Mouse (Mus musculus) heart, adult 18-20 months (tissue): ENCODE measurements around the gene Pou2f1. TPM values are rescaled to one million over a fixed set of nuclear protein-coding genes. Genes with fewer than 3 reads are reported as not detected.
"Not testable (repeated sequence)": the region's sequence is repeated elsewhere in the genome, so short reads cannot be mapped to it uniquely, and the experiment has no call there.

Source experiments
- DNase-seq, 2 experiments: peaks; one replicate each; pipeline ENCODE4 v3.0.0; 2021 to 2022; ENCODE audit warnings: mixed read lengths in 1 of 2
- total RNA-seq, 2 experiments: library from RNA; stranded (reverse); gene quantifications; 2 replicates each; pipeline ENCODE4 v1.2.3; 2021

The Pou2f1 gene
- total RNA-seq, 2 experiments from 2014 or later: 6.0 to 11.4 TPM

DNA sequence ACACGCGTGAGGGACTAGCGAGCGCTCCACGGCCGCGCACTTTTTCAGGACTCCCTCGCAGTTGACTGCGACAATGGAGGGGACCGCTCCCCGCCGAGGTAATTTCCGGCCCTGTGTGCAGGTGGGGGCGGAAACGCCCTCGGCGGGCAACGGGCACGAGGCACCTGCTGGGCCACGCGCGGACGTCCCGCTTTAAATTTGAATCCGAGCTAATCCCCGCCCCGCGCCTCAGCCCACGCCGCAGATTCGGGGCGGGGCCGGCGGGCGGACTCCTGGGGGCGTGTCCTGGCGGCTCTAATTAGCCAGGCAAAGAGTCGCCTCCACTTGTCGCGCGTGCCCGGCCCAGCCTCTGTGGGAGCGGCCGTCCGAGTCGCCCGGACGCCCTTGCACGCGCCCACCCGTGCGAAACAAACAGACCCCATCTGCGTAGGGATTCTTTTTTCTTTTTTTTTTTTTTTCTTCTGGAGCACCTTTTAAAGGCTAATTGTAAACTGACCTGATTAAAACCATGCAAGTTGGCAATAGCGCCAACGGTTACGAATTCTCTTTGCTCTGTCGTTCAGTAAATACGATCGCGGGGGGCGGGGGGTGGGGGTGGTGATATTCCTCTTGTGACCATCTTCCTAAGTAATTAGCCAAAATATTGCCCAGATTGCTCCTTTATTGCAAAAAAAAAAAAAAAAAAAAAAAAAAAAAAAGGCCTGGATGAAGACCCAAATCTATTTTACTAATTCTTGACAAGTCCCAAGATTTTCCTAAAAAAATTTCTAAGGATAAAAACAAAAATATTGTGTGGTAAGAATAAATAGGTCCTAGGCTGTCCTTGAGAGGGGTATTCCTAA is 924 bp upstream of the Pou2f1 start:
- DNase-seq: peak; percentile 96

DNA sequence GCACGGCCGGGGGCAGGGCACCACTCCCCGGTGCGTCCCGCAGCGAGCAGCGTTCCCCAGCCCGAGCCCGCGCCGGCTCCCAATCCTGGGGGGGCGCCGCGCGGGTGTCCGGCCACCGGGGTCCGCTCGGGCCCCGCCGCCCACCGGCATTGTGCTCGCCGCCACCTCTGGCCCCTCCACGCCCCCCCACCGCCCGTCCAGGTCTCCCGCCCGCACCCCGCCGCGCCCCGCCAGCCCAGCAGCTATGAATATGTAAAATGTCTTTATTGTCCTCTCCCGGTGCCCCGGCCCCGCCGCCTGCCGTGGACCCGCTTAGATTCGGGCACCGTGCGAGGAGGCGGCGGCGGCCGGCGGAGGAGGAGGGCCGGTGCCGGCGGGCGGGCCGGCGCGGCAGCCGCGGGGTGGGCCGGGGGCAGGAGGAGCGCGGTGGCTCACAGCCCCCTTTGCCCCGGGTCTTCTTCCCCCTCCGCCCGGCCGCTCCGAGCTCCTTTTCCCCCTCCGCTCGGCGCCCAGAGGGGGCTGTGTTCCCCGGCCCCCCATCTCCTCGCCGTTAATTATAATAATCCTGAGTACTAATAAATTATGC is 481 bp downstream of the Pou2f1 start:
- DNase-seq: no peak

DNA sequence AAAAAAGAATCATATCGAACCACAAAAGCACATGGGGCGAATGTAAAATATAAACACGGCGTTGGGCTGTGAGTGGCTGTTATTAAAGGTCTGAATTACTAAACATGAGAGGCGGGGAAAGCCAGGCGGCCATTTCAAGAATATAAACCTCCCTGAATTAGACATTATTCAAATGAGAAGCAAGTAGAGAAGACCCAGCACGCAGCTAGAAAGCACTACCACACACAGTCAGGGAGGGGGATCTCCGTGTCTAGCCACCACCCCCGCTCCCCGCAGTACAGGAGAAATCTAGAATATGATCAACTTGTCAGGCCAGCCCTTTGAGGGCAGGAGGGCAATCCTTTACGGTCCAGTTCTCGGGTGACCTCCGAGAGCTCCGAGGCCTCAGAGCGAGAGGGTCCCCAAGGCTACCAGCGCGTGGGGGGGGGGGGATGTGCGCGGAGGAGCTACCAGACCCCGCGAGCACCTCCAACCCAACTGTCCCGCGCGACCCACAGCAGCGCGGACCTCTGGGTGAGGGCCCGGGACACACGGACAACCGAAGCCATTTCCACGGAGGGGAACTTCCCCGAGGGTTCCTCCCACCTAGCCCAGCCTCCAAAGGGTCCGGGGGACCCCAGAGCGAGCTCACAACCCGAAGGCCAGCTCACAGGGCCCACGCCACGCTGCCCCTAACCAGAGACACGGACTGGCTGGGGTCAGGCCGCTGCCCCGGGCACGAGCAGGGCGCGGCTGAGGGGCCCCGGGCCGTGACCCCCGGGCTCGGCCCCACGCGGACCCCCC is 1.2 kb downstream of the Pou2f1 start:
- peak; percentile 69 to 77 for DNase-seq

DNA sequence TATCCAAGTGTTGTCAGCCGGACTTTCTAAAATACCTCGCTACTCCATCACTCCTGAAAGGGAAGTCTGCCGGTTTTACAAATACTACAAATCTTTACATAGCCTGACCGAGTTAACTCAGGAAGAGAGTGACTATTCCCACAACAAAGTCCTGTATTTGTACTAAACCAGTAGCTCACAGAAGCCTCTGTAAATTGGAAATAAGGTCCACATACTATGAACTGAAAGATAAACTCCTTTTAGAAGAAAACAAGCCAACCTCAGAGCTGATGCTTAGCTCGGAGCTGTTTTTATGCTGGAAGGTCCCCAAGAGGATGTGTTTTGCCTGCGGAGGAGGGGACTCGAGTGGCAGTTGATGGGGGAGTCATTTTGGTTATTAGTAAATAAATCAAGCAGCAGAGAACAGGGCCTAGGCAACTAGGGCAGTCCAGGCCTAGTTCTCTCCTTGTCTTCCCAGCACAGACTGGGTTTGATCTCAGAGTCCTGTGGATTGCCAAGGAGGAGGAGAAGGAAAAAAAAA is 1.8 kb downstream of the Pou2f1 start:
- peak in 1 of 2 experiments; percentile 72 for DNase-seq

DNA sequence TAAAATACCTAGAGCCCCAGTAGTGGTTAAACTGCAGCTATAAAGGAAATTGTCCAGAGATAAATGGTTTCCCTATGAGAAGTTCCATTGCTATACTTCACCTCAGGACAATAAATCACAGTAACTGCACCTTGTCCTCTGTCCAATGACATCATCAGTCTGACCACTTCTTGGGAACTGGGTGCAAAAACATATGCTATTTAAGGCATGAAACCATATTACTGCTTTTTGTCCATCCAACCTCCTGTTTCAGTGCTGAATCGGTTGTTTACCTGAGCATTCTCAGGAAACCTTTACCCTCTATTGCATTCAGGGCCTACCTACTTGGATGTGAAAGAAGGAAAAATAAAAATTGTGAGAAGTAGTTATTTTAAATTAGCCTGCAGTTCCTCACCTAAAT is 2.8 kb downstream of the Pou2f1 start:
- DNase-seq: no peak

DNA sequence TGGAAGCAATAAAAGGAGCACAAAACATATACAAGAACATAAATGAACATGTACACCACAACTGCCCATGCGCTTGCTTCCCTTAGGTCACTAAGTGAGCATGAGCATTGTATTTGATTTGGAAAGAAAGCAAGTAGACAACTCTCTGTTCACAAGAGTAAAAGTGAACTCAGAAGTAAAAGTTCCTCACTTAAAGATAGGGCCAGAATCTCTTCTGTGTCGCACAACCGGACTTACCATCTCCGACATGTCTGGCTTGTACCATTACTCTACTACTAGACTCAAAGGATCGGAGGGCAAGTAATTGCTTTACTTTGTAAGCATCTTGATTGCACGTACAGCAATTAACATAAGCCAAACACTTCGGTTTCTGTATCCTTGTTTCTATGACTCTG is 6.8 kb downstream of the Pou2f1 start:
- no peak for DNase-seq

DNA sequence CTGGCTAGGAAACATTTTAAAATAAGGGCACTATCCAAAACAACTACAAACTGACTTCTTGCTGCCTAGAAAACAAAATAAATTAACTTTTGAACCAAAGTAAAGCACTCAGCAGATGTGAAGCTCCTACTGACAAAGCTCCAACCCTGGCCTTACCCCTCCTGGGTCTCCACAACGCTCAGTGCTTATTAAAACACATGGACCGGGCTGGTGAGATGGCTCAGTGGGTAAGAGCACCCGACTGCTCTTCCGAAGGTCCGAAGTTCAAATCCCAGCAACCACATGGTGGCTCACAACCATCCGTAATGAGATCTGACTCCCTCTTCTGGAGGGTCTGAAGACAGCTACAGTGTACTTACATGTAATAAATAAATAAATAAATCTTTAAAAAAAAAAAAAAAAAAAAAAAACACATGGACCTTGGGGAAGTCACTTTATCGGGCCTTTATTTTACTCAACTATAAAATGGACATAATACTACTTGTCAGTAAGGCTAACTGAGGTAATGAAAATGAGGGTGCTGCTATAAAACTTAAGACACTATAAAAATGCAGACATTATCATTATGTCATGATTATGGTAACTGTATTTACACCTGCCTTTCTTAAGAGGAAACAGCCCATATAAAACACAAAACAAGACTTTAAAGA is 7.3 kb downstream of the Pou2f1 start:
- not testable (repeated sequence) for DNase-seq

DNA sequence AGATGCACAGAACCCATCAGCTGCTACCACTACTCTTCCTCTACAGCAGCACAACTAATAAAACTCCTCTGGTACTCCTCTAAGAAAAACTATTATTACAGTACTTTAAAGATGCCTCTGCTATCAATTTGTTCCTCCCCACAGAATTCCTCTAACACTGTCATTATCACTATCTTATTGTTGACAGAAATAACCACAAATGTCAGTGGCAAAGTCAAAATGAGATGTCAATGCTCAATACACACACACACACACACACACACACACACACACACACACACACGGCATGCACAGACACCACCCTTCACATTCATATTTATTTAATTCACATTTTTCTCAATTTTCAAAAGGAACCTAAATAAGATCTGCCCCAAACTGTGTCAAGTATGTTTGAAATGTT is 8.2 kb downstream of the Pou2f1 start:
- DNase-seq: no peak

DNA sequence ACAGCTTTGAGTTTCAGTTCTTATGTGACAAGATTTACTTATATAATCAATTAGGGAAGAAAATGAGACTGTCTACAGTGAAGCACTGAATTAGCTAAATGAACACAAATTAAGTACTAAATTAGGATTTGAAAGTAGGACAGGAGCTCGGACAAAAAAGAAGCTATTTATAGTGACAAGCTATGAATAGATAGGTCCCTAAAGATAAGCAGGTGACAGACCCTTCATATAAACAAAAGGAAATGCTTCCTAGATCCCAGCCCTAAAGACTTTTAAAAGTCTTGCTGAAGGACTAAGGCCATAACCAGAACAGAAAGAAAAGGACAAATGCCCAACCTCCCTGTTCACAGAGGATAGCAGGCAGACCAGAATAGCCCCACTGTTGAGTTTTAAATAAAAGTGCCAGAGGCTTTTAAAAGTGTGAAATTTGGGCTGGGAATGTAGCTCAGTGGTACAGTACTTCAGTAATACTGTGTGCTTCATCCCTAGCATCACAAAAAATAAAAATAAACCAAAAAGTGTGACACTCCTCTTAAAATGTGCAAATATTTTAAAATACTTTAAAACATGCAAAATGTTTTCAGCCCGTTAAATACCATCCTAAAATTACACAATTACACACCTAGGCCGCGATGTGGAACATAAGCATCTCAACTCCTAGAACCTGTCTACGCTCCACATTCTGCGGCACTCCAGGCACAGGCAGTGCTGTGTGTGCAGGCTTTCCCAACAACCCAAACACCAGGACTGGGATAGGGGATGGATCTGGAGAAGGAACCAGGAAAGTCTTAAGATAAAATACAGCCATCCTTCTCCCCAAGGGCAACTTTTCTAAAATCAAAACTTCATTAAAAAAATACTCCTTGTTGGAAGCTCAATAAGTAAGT is 9.0 kb downstream of the Pou2f1 start:
- no peak for DNase-seq

DNA sequence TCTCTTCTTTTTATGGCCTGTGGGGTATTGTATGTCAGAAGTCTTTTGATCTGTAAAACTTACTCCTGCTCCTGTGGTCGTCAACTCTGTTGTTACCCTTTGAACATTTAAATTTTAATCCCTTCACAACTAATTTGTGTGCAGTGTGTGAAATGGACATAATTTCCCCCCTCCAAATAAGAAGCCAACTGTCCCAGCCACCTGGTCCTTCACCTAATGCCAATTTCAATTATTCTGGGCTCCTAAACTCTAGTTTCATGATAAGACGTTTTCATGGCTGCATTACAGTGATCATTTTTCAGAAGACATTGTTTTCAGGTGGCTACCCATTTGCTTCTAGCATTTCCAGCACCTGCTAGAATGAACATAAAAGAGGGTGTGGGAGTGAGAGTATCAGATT is 13.9 kb downstream of the Pou2f1 start:
- no peak for DNase-seq

DNA sequence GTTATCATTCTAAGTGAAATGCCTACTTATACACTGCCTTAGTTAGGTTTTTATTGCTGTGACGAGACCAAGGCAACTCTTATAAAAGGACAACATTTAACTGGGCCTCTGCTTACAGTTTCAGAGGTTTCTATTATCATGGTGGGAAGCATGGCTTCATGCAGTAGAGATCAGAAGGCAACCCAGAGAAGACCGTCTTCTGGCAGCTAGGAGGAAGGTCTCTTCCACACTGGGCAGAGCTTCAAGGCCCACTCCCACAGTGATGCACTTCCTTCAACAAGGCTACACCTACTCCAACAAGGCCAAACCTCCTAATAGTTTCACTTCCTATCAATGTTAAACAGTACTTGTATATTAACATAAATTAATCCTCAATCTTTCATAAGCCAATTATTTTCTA is 14.4 kb downstream of the Pou2f1 start:
- no peak for DNase-seq

DNA sequence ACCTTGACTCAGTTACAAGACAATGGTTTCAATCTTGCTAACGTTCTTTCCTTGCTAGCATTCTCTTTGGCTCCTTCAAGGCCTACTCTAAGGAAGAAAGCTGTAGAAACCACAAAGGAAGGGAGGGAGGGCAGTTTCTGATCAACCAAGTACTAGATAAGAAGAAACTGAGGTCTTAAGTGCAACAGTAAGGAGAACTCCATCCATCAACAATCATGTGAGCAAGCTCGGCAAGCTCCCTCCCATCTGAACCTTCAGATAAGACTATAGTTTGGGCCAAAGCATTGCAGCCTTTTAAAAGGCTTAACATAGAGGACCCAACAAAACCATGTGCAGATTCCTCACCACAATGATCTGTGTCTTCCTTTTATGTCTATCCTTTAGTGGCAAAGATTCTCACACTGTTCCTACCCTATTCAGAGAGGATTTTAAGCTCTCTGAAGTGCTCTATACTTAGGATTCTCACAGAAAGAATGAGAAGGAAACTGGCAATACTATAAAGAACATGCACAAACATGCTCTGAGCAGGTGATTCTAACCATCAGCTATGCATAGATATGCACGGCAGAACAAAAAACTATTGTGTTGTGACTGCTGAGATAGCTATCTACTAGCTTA is 16.6 kb downstream of the Pou2f1 start:
- DNase-seq: no peak

DNA sequence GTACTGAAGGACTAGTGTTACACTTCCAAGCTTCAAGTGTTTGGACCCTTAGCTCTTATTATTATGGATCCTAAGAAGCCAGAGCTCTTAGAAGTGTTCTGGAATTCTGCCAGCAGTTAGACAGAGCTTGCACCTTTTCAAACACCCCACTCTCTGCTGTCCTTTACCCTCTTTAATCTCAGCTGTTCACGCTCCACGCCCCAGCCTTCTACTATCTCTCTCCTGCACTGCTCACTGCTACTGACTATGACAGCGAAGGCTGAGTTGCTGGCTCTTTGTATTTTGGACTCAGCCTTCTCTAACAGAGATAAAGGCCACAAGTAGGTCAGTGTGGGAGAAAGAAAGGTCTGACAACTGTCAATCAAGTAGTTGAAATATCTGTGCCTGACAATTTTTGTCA is 17.3 kb downstream of the Pou2f1 start:
- no peak for DNase-seq

DNA sequence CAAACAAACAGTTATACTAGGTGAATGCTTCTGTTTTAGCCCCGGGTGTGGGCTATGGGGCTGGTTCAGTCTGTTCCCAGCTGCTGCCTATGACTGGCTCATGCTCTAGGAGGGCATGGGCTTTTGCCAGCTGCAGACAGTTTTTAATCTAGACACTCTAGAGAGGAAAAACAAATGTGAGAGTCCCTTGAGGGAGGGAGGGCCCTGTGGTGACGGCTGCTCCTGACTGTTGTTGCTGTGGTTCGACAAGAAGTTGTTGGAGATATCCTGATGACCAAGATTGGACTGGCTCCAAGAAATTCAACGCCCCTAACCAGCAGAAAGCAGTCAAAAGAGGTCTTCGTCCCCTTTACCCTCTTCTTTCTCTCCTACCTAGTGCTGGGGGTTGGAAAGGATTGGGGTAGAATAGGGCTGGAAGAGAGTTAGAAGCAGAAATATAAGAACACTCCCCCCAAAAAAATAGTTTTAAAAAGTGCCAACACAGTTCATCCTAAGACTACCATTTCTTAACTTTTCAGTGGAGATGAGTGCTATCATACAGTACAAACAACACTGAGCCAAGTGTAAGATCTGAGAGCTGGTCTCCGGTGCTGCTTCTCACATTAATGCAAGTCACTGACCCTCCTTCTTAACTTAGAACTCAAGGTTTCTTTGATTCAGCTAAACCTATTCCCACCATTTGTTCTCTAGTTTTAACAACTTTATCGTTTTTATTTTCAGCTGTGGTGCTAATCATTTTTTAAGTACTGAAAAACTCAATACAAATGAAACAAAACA is 25.6 kb downstream of the Pou2f1 start:
- DNase-seq: peak; percentile 56 to 70

DNA sequence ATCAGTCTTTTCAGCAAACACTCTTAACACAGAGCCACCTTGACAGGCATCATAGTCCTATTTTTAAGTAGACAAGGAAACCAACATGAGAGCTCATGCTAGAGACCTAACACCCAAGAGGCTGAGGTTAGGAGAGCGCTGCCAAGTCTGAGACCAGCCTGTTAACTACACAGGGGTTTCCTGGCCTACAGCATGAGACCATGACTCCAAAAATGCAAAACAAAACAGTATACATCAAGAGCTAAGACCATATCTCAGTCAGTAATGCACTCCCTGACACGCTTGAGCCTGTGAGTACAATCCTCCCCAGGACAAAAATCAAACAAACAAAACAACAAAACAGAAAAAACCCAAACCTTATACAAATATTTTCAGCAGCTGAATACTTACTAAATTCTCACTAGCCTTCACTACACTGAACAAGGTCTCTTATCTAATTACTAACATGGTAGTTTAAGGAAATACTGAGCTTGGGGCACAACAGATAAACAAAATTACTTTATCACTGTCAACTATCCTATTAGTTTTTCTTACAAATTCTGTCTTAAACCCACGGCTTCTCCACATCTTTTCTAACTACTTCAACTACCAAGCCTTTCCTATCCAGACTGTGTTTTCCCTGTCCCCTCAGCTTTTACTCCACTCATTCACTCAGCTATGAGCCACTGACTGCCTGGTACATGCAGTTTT is 33.3 kb downstream of the Pou2f1 start:
- DNase-seq: no peak

DNA sequence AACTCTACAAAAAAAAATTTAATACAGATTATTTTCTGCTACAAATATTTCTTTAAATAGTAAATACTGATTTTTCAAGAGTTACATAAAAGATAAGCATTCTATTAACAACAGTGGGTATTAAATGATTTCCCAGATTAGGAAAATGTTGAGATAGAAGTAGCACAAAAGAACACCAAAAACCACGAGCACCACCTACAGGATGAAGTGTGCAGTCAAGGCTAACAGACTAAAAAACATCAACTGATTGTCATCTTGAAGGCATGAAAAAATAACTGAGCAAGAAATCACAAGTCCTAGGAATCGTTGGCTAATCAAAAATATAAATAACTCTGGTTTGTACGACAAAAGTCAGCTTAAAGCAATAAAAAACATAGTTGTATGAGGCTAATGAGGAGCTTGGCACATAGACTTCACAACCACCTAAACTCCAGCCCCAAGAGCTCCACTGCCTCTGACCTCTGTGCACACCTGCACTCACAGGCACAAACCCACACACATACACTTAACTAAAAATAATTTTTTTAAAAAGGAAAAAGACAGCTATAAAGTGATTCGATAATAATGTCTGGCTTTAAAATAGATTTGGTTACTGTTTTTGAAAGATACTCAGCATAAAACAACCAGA is 35.3 kb downstream of the Pou2f1 start:
- peak; percentile 50 to 76 for DNase-seq

DNA sequence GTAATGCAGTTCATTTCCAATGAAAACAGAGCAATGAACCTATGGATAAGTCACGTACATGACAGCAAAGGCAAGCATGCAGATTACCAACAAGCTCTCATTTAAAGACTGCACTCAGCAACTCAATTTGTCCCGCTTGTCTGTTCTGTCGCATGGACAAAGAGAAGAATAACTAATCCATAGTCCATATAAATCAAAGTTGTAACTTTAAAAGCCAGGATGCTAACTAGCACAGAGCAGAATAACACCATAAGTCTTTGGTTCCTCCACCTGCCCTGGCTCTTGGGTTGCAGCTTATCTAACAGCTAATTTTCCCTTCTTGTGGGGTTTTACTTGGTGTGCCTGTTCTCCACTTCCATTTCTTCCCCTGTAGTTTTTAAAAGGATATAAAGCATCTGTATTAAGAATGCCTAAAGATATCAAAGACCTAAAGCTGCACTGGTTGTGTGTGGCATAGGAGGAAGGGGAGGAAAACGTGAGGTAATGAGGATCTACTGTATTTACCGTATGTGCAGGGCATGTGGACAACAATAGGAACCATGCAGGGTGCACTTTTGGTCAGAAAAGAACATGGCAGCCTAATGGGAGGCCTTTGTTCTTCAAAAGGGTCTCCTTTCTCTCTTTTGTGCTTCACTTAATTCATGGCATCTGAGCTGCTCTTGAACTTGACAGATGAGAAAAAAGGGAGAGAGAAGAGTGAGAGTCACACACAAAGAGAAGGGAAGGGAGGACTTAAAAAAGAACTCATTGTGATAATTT is 36.1 kb downstream of the Pou2f1 start:
- no peak for DNase-seq
